Mouse (Mus musculus) stomach, embryonic 15.5 days (tissue): ENCODE data around the gene Metrn. TPM values are rescaled to one million over a fixed set of nuclear protein-coding genes. Genes with fewer than 3 reads are reported as not detected.

Source experiments
- ATAC-seq: fragments of 200-750 bp; cut with Nextera tagmentation; 2 replicates; pipeline ENCODE4 v1.8.0; 2017; ENCODE audit warnings: low read depth, moderate number of reproducible peaks, moderate TSS enrichment; ENCODE audit not compliant: insufficient read depth, low FRiP score
- H3K27ac ChIP-seq: fragments of 300-500 bp; sonication (generic); 2 replicates; pipeline ENCODE4 v1.5.1; 2015; ENCODE audit warnings: mild to moderate bottlenecking, inconsistent platforms
- H3K27me3 ChIP-seq: fragments of 300-500 bp; sonication (generic); replicated peaks from 2 replicates; pipeline ENCODE4 v1.6.1; 2015; ENCODE audit warnings: inconsistent platforms
- H3K36me3 ChIP-seq: fragments of 300-500 bp; sonication (generic); 2 replicates; pipeline ENCODE4 v1.6.1; 2015; ENCODE audit warnings: inconsistent platforms
- H3K4me1 ChIP-seq: fragments of 300-500 bp; sonication (generic); 2 replicates; pipeline ENCODE4 v1.6.1; 2015; ENCODE audit warnings: inconsistent platforms
- H3K4me2 ChIP-seq: fragments of 300-500 bp; sonication (generic); 2 replicates; pipeline ENCODE4 v1.6.1; 2015; ENCODE audit warnings: mild to moderate bottlenecking, inconsistent platforms
- H3K4me3 ChIP-seq: fragments of 300-500 bp; sonication (generic); replicated peaks from 2 replicates; pipeline ENCODE4 v1.5.1; 2015; ENCODE audit warnings: inconsistent platforms
- H3K9ac ChIP-seq: fragments of 300-500 bp; sonication (generic); 2 replicates; pipeline ENCODE4 v1.6.1; 2015; ENCODE audit warnings: inconsistent platforms
- H3K9me3 ChIP-seq: fragments of 300-500 bp; sonication (generic); 2 replicates; pipeline ENCODE4 v1.6.1; 2016; ENCODE audit warnings: inconsistent platforms
- WGBS: fragments of 180-500 bp; shearing (Covaris S2); methylation state at CpG from one replicate; pipeline ENCODE4 v1.1.7; 2015; 5-methylcytosine and 5-hydroxymethylcytosine counted together
- polyA plus RNA-seq: library from polyadenylated mRNA; unstranded; fragments of >200 nt; fragmentation: Nextera tagmentation; extraction: Ambion mirVana; gene quantifications from 2 replicates; pipeline ENCODE4 v1.2.1, GENCODE M21; 2015

Metrn gene
- polyA plus RNA-seq = 46.6 and 48.3 TPM in 2 replicates

- peak; percentile 78 for ATAC-seq
- H3K9me3 ChIP-seq = no peaks in the 10 kb centered on the region
- under 1% methylated on average over 34 of the region's 35 CpGs for WGBS
- peaks cover 24% of the 10 kb centered on the region for H3K4me1 ChIP-seq
- H3K27ac ChIP-seq = peak within 1 kb of the TSS; percentile 27
- peak within 1 kb of the TSS; percentile 91 for H3K4me2 ChIP-seq
- no peaks in the 10 kb centered on the region for H3K36me3 ChIP-seq
- H3K9ac ChIP-seq = peak within 1 kb of the TSS; percentile 61
- H3K27me3 ChIP-seq = no peaks in the 10 kb centered on the region
- H3K4me3 ChIP-seq = peak within 1 kb of the TSS; percentile 85
Observed at GRCm38 (mm10) chr17:25796951-25797369, at the start of gene Metrn. Gene Metrn (minus strand): TSS chr17:25797136.

- Histone ChIP-seq H3K9ac (peak within 1 kb of the TSS; percentile 88), H3K9me3 (no peaks in the 10 kb centered on the region), H3K4me3 (peak within 1 kb of the TSS; percentile 87), H3K27ac (peak within 1 kb of the TSS; percentile 86), H3K4me2 (peak within 1 kb of the TSS; percentile 88), H3K36me3 (peaks cover 38% of the 10 kb centered on the region), H3K4me1 (peaks cover 15% of the 10 kb centered on the region), H3K27me3 (no peaks in the 10 kb centered on the region)
- WGBS = 2% methylated on average over 21 of the region's 21 CpGs
- peak; percentile 96 for ATAC-seq
Observed at GRCm38 (mm10) chr17:25844396-25844901, 47.5 kb upstream of the Metrn start, which contains the start of gene Rhot2. Gene Rhot2 (minus strand): TSS chr17:25844851.

GRCm38 (mm10) chr17:25843636-25844395 lies 46.9 kb upstream of the Metrn start:
- Histone ChIP-seq H3K4me2 (peak overlapping the region; percentile 88), H3K36me3 (peaks cover 45% of the 10 kb centered on the region), H3K4me3 (peak overlapping the region; percentile 87), H3K9ac (peak overlapping the region; percentile 88), H3K9me3 (no peaks in the 10 kb centered on the region), H3K4me1 (peaks cover 17% of the 10 kb centered on the region), H3K27ac (peak overlapping the region; percentile 86), H3K27me3 (no peaks in the 10 kb centered on the region)
- 2% methylated on average over 38 of the region's 38 CpGs for WGBS
- peak; percentile 3; the same call in 1 of the 2 replicates for ATAC-seq

GRCm38 (mm10) chr17:25843122-25843521 lies 46.2 kb upstream of the Metrn start:
- peaks cover 42% of the 10 kb centered on the region for H3K36me3 ChIP-seq
- H3K4me1 ChIP-seq = peaks cover 18% of the 10 kb centered on the region
- peak overlapping the region; percentile 87 for H3K4me3 ChIP-seq
- 0 out of 2 replicates have a peak overlapping the region, but pooled peaks have one; percentile 88 for H3K9ac ChIP-seq
- H3K9me3 ChIP-seq = no peaks in the 10 kb centered on the region
- H3K27me3 ChIP-seq = no peaks in the 10 kb centered on the region
- H3K27ac ChIP-seq = no peak overlapping the region
- H3K4me2 ChIP-seq = peak overlapping the region; percentile 88
- ATAC-seq = no peak
- 90% methylated on average over 4 of the region's 4 CpGs for WGBS

GRCm38 (mm10) chr17:25842509-25842908 lies 45.6 kb upstream of the Metrn start:
- H3K4me3 ChIP-seq = no peak overlapping the region
- WGBS = 86% methylated on average over 3 of the region's 3 CpGs
- H3K36me3 ChIP-seq = peaks cover 41% of the 10 kb centered on the region

GRCm38 (mm10) chr17:25841117-25841880 lies 44.4 kb upstream of the Metrn start, which contains the start of gene Gm20683:
Gene Gm20683 (minus strand): TSS chr17:25841763.
- no peak for ATAC-seq
- 93% methylated on average over 22 of the region's 22 CpGs for WGBS
- Histone ChIP-seq H3K9me3 (no peaks in the 10 kb centered on the region), H3K4me3 (no peak within 1 kb of the TSS), H3K27me3 (no peaks in the 10 kb centered on the region), H3K9ac (no peak within 1 kb of the TSS), H3K36me3 (peaks cover 41% of the 10 kb centered on the region), H3K27ac (no peak within 1 kb of the TSS), H3K4me1 (peaks cover 33% of the 10 kb centered on the region), H3K4me2 (no peak within 1 kb of the TSS)

More at GRCm38 (mm10) chr17:25842509-25842908, 45.6 kb upstream of the Metrn start:
- H3K4me2 ChIP-seq = no peak overlapping the region
- no peaks in the 10 kb centered on the region for H3K27me3 ChIP-seq
- H3K9me3 ChIP-seq = no peaks in the 10 kb centered on the region
- H3K9ac ChIP-seq = no peak overlapping the region
- H3K27ac ChIP-seq = no peak overlapping the region
- ATAC-seq = no peak
- peaks cover 21% of the 10 kb centered on the region for H3K4me1 ChIP-seq

GRCm38 (mm10) chr17:25840519-25840918 lies 43.6 kb upstream of the Metrn start:
- ATAC-seq = no peak
- H3K9ac ChIP-seq = no peak overlapping the region
- peaks cover 41% of the 10 kb centered on the region for H3K4me1 ChIP-seq
- peaks cover 39% of the 10 kb centered on the region for H3K36me3 ChIP-seq
- WGBS = 94% methylated on average over 6 of the region's 6 CpGs
- H3K4me2 ChIP-seq = no peak overlapping the region
- H3K9me3 ChIP-seq = no peaks in the 10 kb centered on the region
- H3K27ac ChIP-seq = no peak overlapping the region
- no peak overlapping the region for H3K4me3 ChIP-seq
- H3K27me3 ChIP-seq = no peaks in the 10 kb centered on the region

GRCm38 (mm10) chr17:25839455-25840235 lies 42.7 kb upstream of the Metrn start:
- no peak overlapping the region for H3K4me2 ChIP-seq
- no peak overlapping the region for H3K9ac ChIP-seq
- no peaks in the 10 kb centered on the region for H3K9me3 ChIP-seq
- no peak overlapping the region for H3K4me3 ChIP-seq
- 82% methylated on average over 14 of the region's 14 CpGs for WGBS
- peaks cover 37% of the 10 kb centered on the region for H3K36me3 ChIP-seq
- no peak for ATAC-seq
- H3K27ac ChIP-seq = no peak overlapping the region
- H3K4me1 ChIP-seq = peaks cover 45% of the 10 kb centered on the region
- no peaks in the 10 kb centered on the region for H3K27me3 ChIP-seq

- H3K4me1 ChIP-seq = peaks cover 50% of the 10 kb centered on the region
- H3K9me3 ChIP-seq = no peaks in the 10 kb centered on the region
- ATAC-seq = no peak
- H3K4me2 ChIP-seq = no peak overlapping the region
- H3K27me3 ChIP-seq = no peaks in the 10 kb centered on the region
- 0 out of 2 replicates have a peak overlapping the region, but pooled peaks have one; percentile 31 for H3K27ac ChIP-seq
- no peak overlapping the region for H3K9ac ChIP-seq
- peaks cover 37% of the 10 kb centered on the region for H3K36me3 ChIP-seq
- no peak overlapping the region for H3K4me3 ChIP-seq
- WGBS = 84% methylated on average over 4 of the region's 4 CpGs
Observed at GRCm38 (mm10) chr17:25838904-25839303, 42.0 kb upstream of the Metrn start.

GRCm38 (mm10) chr17:25837533-25837932 lies 40.6 kb upstream of the Metrn start:
- Histone ChIP-seq H3K27ac (peak overlapping the region; percentile 48), H3K4me3 (peak overlapping the region; percentile 39; the same call in 1 of the 2 replicates), H3K27me3 (no peaks in the 10 kb centered on the region), H3K36me3 (peaks cover 37% of the 10 kb centered on the region), H3K4me2 (peak overlapping the region; percentile 81), H3K9me3 (no peaks in the 10 kb centered on the region), H3K9ac (no peak overlapping the region), H3K4me1 (peaks cover 44% of the 10 kb centered on the region)
- 52% methylated on average over 3 of the region's 3 CpGs for WGBS
- no peak for ATAC-seq

- 2% methylated on average over 26 of the region's 29 CpGs for whole genome bisulfite sequencing
- Histone ChIP-seq H3K4me1 (peaks cover 45% of the 10 kb centered on the region), H3K27me3 (no peaks in the 10 kb centered on the region), H3K36me3 (peaks cover 32% of the 10 kb centered on the region), H3K4me3 (peak within 1 kb of the TSS; percentile 39), H3K27ac (peak within 1 kb of the TSS; percentile 48), H3K9me3 (no peaks in the 10 kb centered on the region), H3K9ac (peak within 1 kb of the TSS; percentile 54), H3K4me2 (peak within 1 kb of the TSS; percentile 81)
- ATAC-seq = 0 out of 2 replicates have a peak, but pooled peaks have one; percentile 1
Observed at GRCm38 (mm10) chr17:25837076-25837410, 40.1 kb upstream of the Metrn start, which contains the start of gene Rhbdl1. Gene Rhbdl1 (minus strand): TSS chr17:25837295.
